Mouse (Mus musculus) C2C12 (cell line): ENCODE data around the gene Rhod. TPM values are rescaled to one million over a fixed set of nuclear protein-coding genes. Genes with fewer than 3 reads are reported as not detected.

Experiments
- H3K27me3 ChIP-seq: one replicate; pipeline ENCODE4 v1.6.1; 2011; ENCODE audit not compliant: control insufficient read depth, insufficient read depth, insufficient read length
- H3K36me3 ChIP-seq: one replicate; pipeline ENCODE4 v1.6.1; 2011; ENCODE audit not compliant: control insufficient read depth, insufficient read depth
- H3K4me3 ChIP-seq: one replicate; pipeline ENCODE4 v1.5.1; 2011; ENCODE audit warnings: mild to moderate bottlenecking, control low read depth; ENCODE audit not compliant: poor library complexity, insufficient read depth, severe bottlenecking
- H3K79me2 ChIP-seq: one replicate; pipeline ENCODE4 v1.6.1; 2011; ENCODE audit not compliant: control insufficient read depth, insufficient read depth
- H3K79me3 ChIP-seq: one replicate; pipeline ENCODE4 v1.6.1; 2011; ENCODE audit warnings: low read depth, control low read depth
- H3ac ChIP-seq: one replicate; pipeline ENCODE3; 2011; ENCODE audit warnings: low read depth; ENCODE audit not compliant: control insufficient read depth, insufficient read length
- CEBPB ChIP-seq: IDR thresholded peaks from one replicate; pipeline ENCODE4 v1.6.1; 2011; ENCODE audit warnings: low read depth, mild to moderate bottlenecking, control low read depth, moderate library complexity
- CTCF ChIP-seq: IDR thresholded peaks from one replicate; pipeline ENCODE4 v1.5.1; 2011; ENCODE audit not compliant: control insufficient read depth, insufficient read depth, insufficient read length
- FOSL1 ChIP-seq: IDR thresholded peaks from one replicate; pipeline ENCODE4 v1.8.0; 2011; ENCODE audit warnings: mild to moderate bottlenecking, low read length; ENCODE audit not compliant: poor library complexity, insufficient read depth, severe bottlenecking
- MAX ChIP-seq: IDR thresholded peaks from one replicate; pipeline ENCODE4 v1.6.1; 2011; ENCODE audit warnings: mild to moderate bottlenecking, control low read depth
- MYOD1 ChIP-seq: IDR thresholded peaks from one replicate; pipeline ENCODE4 v1.6.1; 2011; ENCODE audit warnings: low read depth; ENCODE audit not compliant: control insufficient read depth, insufficient read length
- MYOG ChIP-seq: IDR thresholded peaks from one replicate; pipeline ENCODE4 v1.6.1; 2011; ENCODE audit not compliant: control insufficient read depth, insufficient read length; ENCODE audit errors: extremely low read depth
- USF1 ChIP-seq: IDR thresholded peaks from one replicate; pipeline ENCODE4 v1.6.1; 2011; ENCODE audit warnings: low read depth, mild to moderate bottlenecking, control low read depth, moderate library complexity
- polyA plus RNA-seq: library from polyadenylated mRNA; unstranded; fragments of >200 nt; fragmentation: generic; extraction: Trizol; gene quantifications from one replicate; pipeline ENCODE4 v1.2.1, GENCODE M21; 2012; ENCODE audit warnings: missing spikeins

The Rhod gene
- polyA plus RNA-seq, 1 experiment = 65.1 TPM

- Histone ChIP-seq H3K79me2 (no peaks in the 10 kb centered on the region), H3K4me3 (no peak overlapping the region), H3K27me3 (no peaks in the 10 kb centered on the region), H3K79me3 (no peaks in the 10 kb centered on the region), H3ac (no peak overlapping the region), H3K36me3 (peaks cover 31% of the 10 kb centered on the region)
- no peak for TF ChIP-seq MAX
- TF ChIP-seq MYOD1 = no peak
- TF ChIP-seq CTCF = no peak
- no peak for TF ChIP-seq FOSL1
- TF ChIP-seq USF1 = no peak
These were observed 16.2 kb downstream of the Rhod start for GRCm38 (mm10) chr19:4423021-4423420.

DNA sequence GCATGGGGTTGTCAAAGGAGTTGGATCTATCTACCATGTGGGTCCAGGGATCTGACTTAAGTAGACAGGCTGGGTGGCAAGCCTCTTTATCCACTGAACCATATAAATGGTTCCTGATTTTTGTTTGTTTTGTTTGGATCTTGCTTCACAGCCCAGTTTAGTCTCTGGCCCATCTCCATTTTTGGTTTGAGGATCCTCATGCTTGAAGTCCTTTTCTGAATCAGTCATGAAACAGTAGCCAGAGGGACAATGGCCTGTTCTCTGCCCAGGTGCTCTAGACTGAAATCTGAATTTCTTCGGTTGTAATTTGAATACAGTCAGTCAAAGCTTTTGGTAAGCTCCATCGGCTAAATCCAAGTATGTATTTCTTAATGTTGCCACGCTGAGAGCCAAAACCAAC lies 16.7 kb downstream of the Rhod start:
- no peaks in the 10 kb centered on the region for H3K79me2 ChIP-seq
- no peaks in the 10 kb centered on the region for H3K27me3 ChIP-seq
- H3K4me3 ChIP-seq = no peak overlapping the region
- peaks cover 29% of the 10 kb centered on the region for H3K36me3 ChIP-seq
- no peak overlapping the region for H3ac ChIP-seq
- TF ChIP-seq MYOD1 (no peak), USF1 (no peak), MYOG (no peak), CEBPB (no peak), CTCF (no peak), MAX (no peak), FOSL1 (no peak)
- no peaks in the 10 kb centered on the region for H3K79me3 ChIP-seq

DNA sequence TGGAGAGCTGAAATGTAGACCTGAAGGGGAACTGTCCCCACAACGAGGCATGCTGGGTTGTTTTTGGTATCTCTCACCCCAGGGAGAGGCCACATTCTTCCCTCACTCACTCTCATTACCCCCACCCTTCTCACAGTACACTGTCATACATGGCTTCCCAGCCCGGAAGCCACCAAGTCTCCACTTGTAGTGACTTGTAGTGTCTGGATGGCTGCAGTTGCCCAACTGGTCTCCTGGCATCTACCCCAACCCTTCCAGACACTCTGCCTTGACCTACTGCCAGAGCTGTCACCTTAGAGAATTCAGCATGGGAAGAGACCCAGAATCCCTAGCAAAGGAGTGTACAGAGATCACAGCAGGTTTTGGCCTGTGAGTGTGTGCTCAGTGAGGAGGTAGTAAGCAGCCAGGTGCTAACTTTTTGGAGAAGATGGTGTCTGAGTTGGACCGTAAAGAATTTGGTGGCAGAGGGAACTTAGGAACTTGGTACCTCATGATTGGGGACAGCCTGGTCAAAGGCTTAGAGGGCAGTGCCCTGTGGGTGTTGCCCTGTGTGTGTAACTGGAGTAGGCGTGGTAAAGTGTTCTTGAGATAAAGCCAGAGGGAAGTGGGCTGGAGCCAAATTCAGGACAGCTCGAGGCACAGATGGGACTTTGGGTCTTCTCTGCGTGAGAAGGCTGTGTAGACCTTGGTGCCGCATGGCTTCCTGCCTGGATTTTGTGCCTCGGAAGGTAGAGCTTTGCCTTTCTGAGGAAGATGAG lies 18.9 kb downstream of the Rhod start:
- no peak for TF ChIP-seq CTCF
- no peak for TF ChIP-seq USF1
- Histone ChIP-seq H3K36me3 (peaks cover 10% of the 10 kb centered on the region), H3K4me3 (no peak overlapping the region), H3K27me3 (no peaks in the 10 kb centered on the region), H3K79me2 (no peaks in the 10 kb centered on the region), H3K79me3 (no peaks in the 10 kb centered on the region), H3ac (no peak overlapping the region)

DNA sequence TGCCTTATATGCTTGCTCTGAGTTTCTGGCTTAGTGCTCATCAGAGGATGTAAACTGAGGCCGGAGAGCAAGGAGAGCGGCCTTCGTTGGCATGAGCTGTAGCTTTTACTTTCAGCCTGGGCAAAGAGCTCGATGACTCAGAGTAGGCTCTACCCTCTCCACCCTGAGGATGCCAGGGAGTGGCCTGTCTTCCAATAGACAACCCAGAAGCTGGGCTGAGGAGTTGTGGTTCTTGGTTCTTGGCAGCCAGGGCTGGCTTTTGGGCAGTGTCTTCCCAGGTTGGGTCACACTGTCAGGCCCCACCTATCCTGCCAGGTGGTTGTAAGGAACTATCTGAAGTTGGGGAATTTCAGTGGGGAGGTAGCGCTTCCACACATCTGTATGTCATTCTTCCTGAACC lies 19.5 kb downstream of the Rhod start:
- H3K36me3 ChIP-seq = peaks cover 4% of the 10 kb centered on the region
- no peaks in the 10 kb centered on the region for H3K79me2 ChIP-seq
- H3K4me3 ChIP-seq = no peak overlapping the region
- no peak for TF ChIP-seq MYOG
- TF ChIP-seq MYOD1 = no peak
- TF ChIP-seq CTCF = no peak
- no peak for TF ChIP-seq USF1
- TF ChIP-seq FOSL1 = no peak
- TF ChIP-seq CEBPB = no peak
- no peak for TF ChIP-seq MAX
- no peak overlapping the region for H3ac ChIP-seq
- no peaks in the 10 kb centered on the region for H3K27me3 ChIP-seq
- no peaks in the 10 kb centered on the region for H3K79me3 ChIP-seq

- Histone ChIP-seq H3K79me3 (no peaks in the 10 kb centered on the region), H3K79me2 (no peaks in the 10 kb centered on the region), H3K36me3 (no peaks in the 10 kb centered on the region), H3ac (no peak overlapping the region), H3K4me3 (no peak overlapping the region), H3K27me3 (no peaks in the 10 kb centered on the region)
- TF ChIP-seq CTCF (no peak), FOSL1 (no peak), MYOG (no peak), MYOD1 (no peak), MAX (no peak), CEBPB (no peak), USF1 (no peak)
These were observed 21.5 kb downstream of the Rhod start for GRCm38 (mm10) chr19:4417713-4418112.

GRCm38 (mm10) chr19:4417183-4417582 lies 22.0 kb downstream of the Rhod start:
- TF ChIP-seq CTCF (peak; percentile 45), MAX (no peak)
- Histone ChIP-seq H3K4me3 (no peak overlapping the region), H3K36me3 (no peaks in the 10 kb centered on the region), H3K27me3 (no peaks in the 10 kb centered on the region), H3K79me3 (no peaks in the 10 kb centered on the region), H3ac (no peak overlapping the region), H3K79me2 (no peaks in the 10 kb centered on the region)

- Histone ChIP-seq H3K36me3 (no peaks in the 10 kb centered on the region), H3K79me3 (no peaks in the 10 kb centered on the region), H3K27me3 (no peaks in the 10 kb centered on the region), H3K4me3 (no peak overlapping the region), H3K79me2 (no peaks in the 10 kb centered on the region), H3ac (no peak overlapping the region)
- TF ChIP-seq FOSL1 = no peak
- no peak for TF ChIP-seq USF1
- no peak for TF ChIP-seq MYOG
- no peak for TF ChIP-seq MAX
These were observed 24.6 kb downstream of the Rhod start for GRCm38 (mm10) chr19:4414631-4415030.
